Comparison of ENCODE assay signal across 25 mouse cellular contexts in the genomic region with DNA sequence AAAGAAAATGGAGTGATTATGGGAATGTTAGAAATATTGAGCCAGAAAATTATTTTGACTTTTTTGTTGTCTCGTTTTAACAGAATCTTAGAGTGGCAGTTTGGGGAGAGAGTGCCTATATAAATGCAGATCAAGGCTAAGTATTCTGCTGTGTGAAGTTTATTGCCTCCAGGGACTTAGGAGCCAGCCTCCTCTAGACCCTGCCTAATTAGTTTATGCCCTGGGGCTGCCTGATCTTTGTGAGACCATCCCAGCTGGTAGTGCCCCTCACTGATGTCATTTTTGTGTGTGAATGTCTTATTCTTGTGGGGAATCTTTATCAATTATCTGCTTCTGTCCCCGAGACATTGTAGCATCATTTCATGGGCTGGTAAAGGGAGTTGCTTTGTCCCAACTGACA.
DNase-seq lines count a peak whose midpoint lies in the region; ATAC-seq and TF ChIP-seq lines count a peak whose summit lies in the region.
"Had no signal": no experiment of that assay in that cellular context is flagged by ENCODE, and none has a peak within 500 bp of the region (broad histone marks: within the 10 kb centered on the region; RNA-seq: fewer than 3 reads in every experiment).

No protein-coding gene starts in this region.

- H3K4me2 ChIP-seq in forebrain, embryonic 14.5 days (ENCODE audit: low read length): no peak overlapping the region
- H3K4me2 ChIP-seq in forebrain, embryonic 13.5 days: no peak overlapping the region
- no peak overlapping the region for H3K4me2 ChIP-seq in hindbrain, embryonic 13.5 days
- H3K4me2 ChIP-seq in midbrain, embryonic 15.5 days: no peak overlapping the region
- H3K4me2 ChIP-seq: embryonic facial prominence, embryonic 13.5 days; forebrain, embryonic 15.5 days; limb, embryonic 13.5 days; liver, embryonic 12.5 days; stomach, embryonic 15.5 days had no signal

- no peaks in the 10 kb centered on the region for H3K36me3 ChIP-seq in forebrain, embryonic 14.5 days (ENCODE audit: control insufficient read depth, insufficient read depth, low read length)
- H3K36me3 ChIP-seq in forebrain, embryonic 13.5 days (ENCODE audit: poor library complexity, severe bottlenecking): no peaks in the 10 kb centered on the region
- H3K36me3 ChIP-seq in hindbrain, embryonic 13.5 days: no peaks in the 10 kb centered on the region
- no peaks in the 10 kb centered on the region for H3K36me3 ChIP-seq in midbrain, embryonic 15.5 days (replicated peaks)
- H3K36me3 ChIP-seq: embryonic facial prominence, embryonic 13.5 days; forebrain, embryonic 15.5 days; limb, embryonic 13.5 days; liver, embryonic 12.5 days; stomach, embryonic 15.5 days had no signal

- no peak for ATAC-seq in forebrain, embryonic 14.5 days
- ATAC-seq in forebrain, embryonic 13.5 days: no peak
- ATAC-seq in hindbrain, embryonic 13.5 days (ENCODE audit: low FRiP score): peak; percentile 30; the same call in 1 of the 2 replicates
- ATAC-seq in midbrain, embryonic 15.5 days (replicated peaks): no peak; the same call in 1 of the 2 replicates
- ATAC-seq: forebrain, embryonic 15.5 days; liver, embryonic 12.5 days had no signal

- DNase-seq in forebrain, embryonic 14.5 days (ENCODE audit: low spot score): peak; percentile 40
- DNase-seq in brain, embryonic 14.5 days (ENCODE audit: low read depth): peak; percentile 76
- no peak for DNase-seq in frontal cortex, postnatal 25 days (ENCODE audit: low spot score in 2 of 2)
- DNase-seq in thymus, postnatal 36 days: no peak
- no peak for DNase-seq in thymus, postnatal 4 days
- DNase-seq: adrenal gland, postnatal 36 days; cerebellum, adult 11 months; cerebellum, adult 9-11 months; gastrocnemius, postnatal 25 days; heart, postnatal 4 days; kidney, adult 8-10 months; kidney, postnatal 10 days; lung, adult 2 months; lung, postnatal 14 days; right cerebral cortex, postnatal 4 days; thymus, postnatal 25 days had no signal

- no peak for TF ChIP-seq POLR2A in brain, embryonic 14.5 days (IDR thresholded peaks at IDR 0.05; ENCODE audit: borderline replicate concordance, extremely low read depth, insufficient read depth, insufficient read length, poor library complexity, severe bottlenecking)

- H3K4me1 ChIP-seq in forebrain, embryonic 14.5 days (ENCODE audit: control insufficient read depth, insufficient read depth, low read length): peaks cover 18% of the 10 kb centered on the region
- peaks cover 29% of the 10 kb centered on the region for H3K4me1 ChIP-seq in forebrain, embryonic 13.5 days
- peaks cover 33% of the 10 kb centered on the region for H3K4me1 ChIP-seq in hindbrain, embryonic 13.5 days (replicated peaks)
- peaks cover 41% of the 10 kb centered on the region for H3K4me1 ChIP-seq in midbrain, embryonic 15.5 days
- H3K4me1 ChIP-seq: liver, embryonic 12.5 days; stomach, embryonic 15.5 days had no signal

- H3K27ac ChIP-seq in forebrain, embryonic 14.5 days (ENCODE audit: low read depth, low read length): no peak overlapping the region
- H3K27ac ChIP-seq in forebrain, embryonic 13.5 days: no peak overlapping the region
- no peak overlapping the region for H3K27ac ChIP-seq in hindbrain, embryonic 13.5 days
- H3K27ac ChIP-seq in midbrain, embryonic 15.5 days: peak overlapping the region; percentile 48; the same call in 1 of the 2 replicates
- H3K27ac ChIP-seq: embryonic facial prominence, embryonic 13.5 days; forebrain, embryonic 15.5 days; limb, embryonic 13.5 days; liver, embryonic 12.5 days; stomach, embryonic 15.5 days had no signal

- H3K9ac ChIP-seq in forebrain, embryonic 14.5 days (ENCODE audit: low read length): no peak overlapping the region
- H3K9ac ChIP-seq in forebrain, embryonic 13.5 days: no peak overlapping the region
- H3K9ac ChIP-seq in hindbrain, embryonic 13.5 days: no peak overlapping the region
- H3K9ac ChIP-seq in midbrain, embryonic 15.5 days: no peak overlapping the region
- H3K9ac ChIP-seq: embryonic facial prominence, embryonic 13.5 days; forebrain, embryonic 15.5 days; limb, embryonic 13.5 days; liver, embryonic 12.5 days; stomach, embryonic 15.5 days had no signal

- TF ChIP-seq CTCF in brain, embryonic 14.5 days (IDR thresholded peaks at IDR 0.05; ENCODE audit: borderline replicate concordance, extremely low read depth, insufficient read depth, insufficient read length): no peak

- no peaks in the 10 kb centered on the region for H3K9me3 ChIP-seq in forebrain, embryonic 14.5 days (replicated peaks; ENCODE audit: control insufficient read depth, low read length)
- H3K9me3 ChIP-seq in forebrain, embryonic 13.5 days (replicated peaks): no peaks in the 10 kb centered on the region
- no peaks in the 10 kb centered on the region for H3K9me3 ChIP-seq in hindbrain, embryonic 13.5 days
- H3K9me3 ChIP-seq in midbrain, embryonic 15.5 days: no peaks in the 10 kb centered on the region
- H3K9me3 ChIP-seq: embryonic facial prominence, embryonic 13.5 days; forebrain, embryonic 15.5 days; limb, embryonic 13.5 days; liver, embryonic 12.5 days; stomach, embryonic 15.5 days had no signal

- WGBS in forebrain, embryonic 14.5 days: 29% methylated on average over 2 of the region's 2 CpGs
- 27% methylated on average over 2 of the region's 2 CpGs for WGBS in forebrain, embryonic 13.5 days
- 29% methylated on average over 2 of the region's 2 CpGs for WGBS in hindbrain, embryonic 13.5 days
- 35% methylated on average over 2 of the region's 2 CpGs for WGBS in midbrain, embryonic 15.5 days

- H3K27me3 ChIP-seq in forebrain, embryonic 14.5 days (replicated peaks; ENCODE audit: control insufficient read depth, insufficient read depth, low read length): no peaks in the 10 kb centered on the region
- no peaks in the 10 kb centered on the region for H3K27me3 ChIP-seq in forebrain, embryonic 13.5 days
- no peaks in the 10 kb centered on the region for H3K27me3 ChIP-seq in hindbrain, embryonic 13.5 days
- no peaks in the 10 kb centered on the region for H3K27me3 ChIP-seq in midbrain, embryonic 15.5 days (replicated peaks)
- H3K27me3 ChIP-seq: embryonic facial prominence, embryonic 13.5 days; forebrain, embryonic 15.5 days; limb, embryonic 13.5 days; liver, embryonic 12.5 days; stomach, embryonic 15.5 days had no signal

- no peak overlapping the region for H3K4me3 ChIP-seq in forebrain, embryonic 14.5 days (ENCODE audit: low read depth, low read length)
- no peak overlapping the region for H3K4me3 ChIP-seq in forebrain, embryonic 13.5 days
- H3K4me3 ChIP-seq in hindbrain, embryonic 13.5 days: no peak overlapping the region
- H3K4me3 ChIP-seq in midbrain, embryonic 15.5 days: no peak overlapping the region
- H3K4me3 ChIP-seq: embryonic facial prominence, embryonic 13.5 days; erythroblast, embryonic 14.5 days; forebrain, embryonic 15.5 days; limb, embryonic 13.5 days; liver, embryonic 12.5 days; stomach, embryonic 15.5 days had no signal

Comparison
In these comparisons a context has a peak if more than half of its experiments do, and no peak if none do; other contexts are left out.
1. DNase-seq: peak in forebrain, embryonic 14.5 days (single experiment) and brain, embryonic 14.5 days (single experiment); none in frontal cortex, postnatal 25 days (0 of 2), thymus, postnatal 36 days (0 of 2) and thymus, postnatal 4 days (single experiment).